Comparison of ENCODE assay signal across 25 mouse cellular contexts in the genomic region with DNA sequence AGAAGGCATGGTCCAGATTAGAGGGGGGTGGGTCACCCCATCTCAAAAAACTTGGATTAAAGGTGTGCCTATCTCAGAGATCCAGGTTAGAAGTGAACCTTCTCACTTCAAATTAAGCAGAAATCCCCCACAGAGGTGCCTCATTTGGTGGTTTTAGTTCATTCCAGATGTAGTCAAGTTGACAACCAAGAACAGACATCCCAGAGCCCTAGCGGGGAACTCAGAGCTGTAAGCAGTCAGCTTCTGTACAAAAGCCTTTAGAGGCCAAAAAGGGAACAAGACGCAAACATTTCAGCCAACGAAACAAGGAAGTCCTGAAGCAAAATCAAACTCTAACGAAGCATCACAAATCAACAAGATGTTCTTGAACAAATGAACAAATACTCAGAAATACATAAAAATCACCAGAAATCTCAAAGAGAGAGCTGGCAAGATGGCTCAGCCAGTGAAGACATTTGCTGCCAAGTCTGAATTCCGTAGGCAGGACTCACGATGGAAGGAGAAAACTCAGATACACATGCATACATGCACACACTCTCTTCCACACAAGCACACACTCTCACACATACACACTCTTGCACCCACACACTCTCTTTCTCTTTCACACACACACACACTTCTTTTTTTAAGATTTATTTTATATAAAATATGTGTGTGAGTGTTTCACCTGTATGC. TPM values are rescaled to one million over a fixed set of nuclear protein-coding genes. Genes with fewer than 3 reads are reported as not detected.
DNase-seq lines count a peak whose midpoint lies in the region; ATAC-seq and TF ChIP-seq lines count a peak whose summit lies in the region.
"Had no signal": no experiment of that assay in that cellular context is flagged by ENCODE, and none has a peak within 500 bp of the region (broad histone marks: within the 10 kb centered on the region; RNA-seq: fewer than 3 reads in every experiment).

No protein-coding gene starts in this region.

- no peak overlapping the region for H3K4me2 ChIP-seq in liver, postnatal 0 days (ENCODE audit: low read depth, low read length)
- H3K4me2 ChIP-seq: forebrain, embryonic 13.5 days; heart, embryonic 11.5 days; heart, embryonic 15.5 days; hindbrain, embryonic 13.5 days; intestine, embryonic 15.5 days had no signal

- no peaks in the 10 kb centered on the region for H3K27me3 ChIP-seq in liver, adult 2 months (ENCODE audit: control insufficient read depth, insufficient read depth, low read length)
- H3K27me3 ChIP-seq in liver, postnatal 0 days (ENCODE audit: insufficient read depth, low read length), result no peaks in the 10 kb centered on the region
- H3K27me3 ChIP-seq: forebrain, embryonic 13.5 days; heart, embryonic 15.5 days; hindbrain, embryonic 13.5 days; intestine, embryonic 15.5 days; Patski had no signal

- no peaks in the 10 kb centered on the region for H3K9me3 ChIP-seq in liver, postnatal 0 days (ENCODE audit: low read length)
- H3K9me3 ChIP-seq: forebrain, embryonic 10.5 days; forebrain, embryonic 13.5 days; heart, embryonic 15.5 days; hindbrain, embryonic 10.5 days; hindbrain, embryonic 13.5 days; intestine, embryonic 15.5 days had no signal

- H3K9ac ChIP-seq in liver, adult 2 months (ENCODE audit: low read depth, low read length), result no peak overlapping the region
- H3K9ac ChIP-seq in liver, postnatal 0 days (replicated peaks), result no peak overlapping the region
- H3K9ac ChIP-seq: forebrain, embryonic 13.5 days; heart, embryonic 15.5 days; hindbrain, embryonic 13.5 days; intestine, embryonic 15.5 days had no signal

- H3K4me1 ChIP-seq in liver, adult 2 months (ENCODE audit: control insufficient read depth, insufficient read depth, low read length), result no peaks in the 10 kb centered on the region
- no peaks in the 10 kb centered on the region for H3K4me1 ChIP-seq in liver, postnatal 0 days (ENCODE audit: insufficient read depth)
- H3K4me1 ChIP-seq: forebrain, embryonic 10.5 days had no signal

- no peak for ATAC-seq in liver, postnatal 0 days
- ATAC-seq in neutrophil, adult 5-6 weeks (ENCODE audit: extremely low read depth, insufficient number of reproducible peaks, low FRiP score, poor library complexity, severe bottlenecking), result 0 out of 2 replicates have a peak, but pooled peaks have one; percentile 23
- ATAC-seq: forebrain, embryonic 13.5 days; forebrain, embryonic 16.5 days; hindbrain, embryonic 16.5 days; intestine, embryonic 15.5 days; Patski had no signal

- no peak for TF ChIP-seq EP300 in liver, postnatal 0 days (IDR thresholded peaks at IDR 0.05; ENCODE audit: low read depth)

- peak; percentile 7 for DNase-seq in liver, adult 2 months (ENCODE audit: extremely low read depth, low read depth, low spot score)
- no peak for DNase-seq in liver, postnatal 0 days
- peak; percentile 47 to 56 for DNase-seq in B cell, adult 2 months
- no peak for DNase-seq in cerebellum, postnatal 25 days
- no peak for DNase-seq in adrenal gland, adult 18-20 months (ENCODE audit: low spot score in 2 of 2)
- DNase-seq: adrenal gland, adult 2 months; adrenal gland, postnatal 14 days; cerebellum, adult 11-12 months; cerebellum, adult 8-10 months; gastrocnemius, postnatal 10 days; gastrocnemius, postnatal 36 days; heart, postnatal 10 days; heart, postnatal 36 days had no signal

- H3K79me2 ChIP-seq in liver, adult 2 months (ENCODE audit: control insufficient read depth, insufficient read depth, low read length), result no peaks in the 10 kb centered on the region

- H3K36me3 ChIP-seq in liver, adult 2 months (ENCODE audit: control insufficient read depth, insufficient read depth, low read length), result no peaks in the 10 kb centered on the region
- H3K36me3 ChIP-seq in liver, postnatal 0 days (replicated peaks; ENCODE audit: insufficient read depth, low read length), result no peaks in the 10 kb centered on the region
- H3K36me3 ChIP-seq: forebrain, embryonic 10.5 days; G1E; heart, embryonic 15.5 days; hindbrain, embryonic 10.5 days; hindbrain, embryonic 13.5 days; intestine, embryonic 15.5 days had no signal

- H3K4me3 ChIP-seq in liver, adult 2 months (ENCODE audit: insufficient read depth, low read depth, low read length), result no peak overlapping the region
- H3K4me3 ChIP-seq in liver, postnatal 0 days (ENCODE audit: low read depth, low read length), result no peak overlapping the region
- H3K4me3 ChIP-seq: forebrain, embryonic 10.5 days; forebrain, embryonic 13.5 days; heart, embryonic 15.5 days; hindbrain, embryonic 10.5 days; hindbrain, embryonic 13.5 days; intestine, embryonic 15.5 days had no signal

- no peak overlapping the region for H3K27ac ChIP-seq in liver, adult 2 months (replicated peaks; ENCODE audit: insufficient read depth, low read depth, low read length)
- no peak overlapping the region for H3K27ac ChIP-seq in liver, postnatal 0 days (ENCODE audit: low read depth)
- H3K27ac ChIP-seq: forebrain, embryonic 10.5 days; forebrain, embryonic 13.5 days; heart, embryonic 15.5 days; hindbrain, embryonic 10.5 days; hindbrain, embryonic 13.5 days; intestine, embryonic 15.5 days had no signal

- no peak for TF ChIP-seq CTCF in liver, adult 2 months (IDR thresholded peaks at IDR 0.05; ENCODE audit: low read depth, low read length)
- no peak for TF ChIP-seq CTCF in liver, postnatal 0 days (IDR thresholded peaks at IDR 0.05; ENCODE audit: low read depth)

- WGBS in liver, adult 2 months, result 87% methylated on average over 6 of the region's 6 CpGs
- WGBS in liver, postnatal 0 days (ENCODE audit: insufficient replicate concordance), result 66% methylated on average over 6 of the region's 6 CpGs

- no peak for TF ChIP-seq POLR2A in liver, adult 2 months (IDR thresholded peaks at IDR 0.05; ENCODE audit: extremely low read depth, insufficient read depth, low read length)

RNA-seq across cellular contexts. Expression of gene Ccdc6, which starts 32.9 kb away (rescaled TPM):
- total RNA-seq in liver, adult 2 months (2014; rRNA removed), result 8.4 and 10.1 TPM in 2 replicates
- polyA plus RNA-seq in liver, adult 2 months (2012; rRNA removed), result 10.5 and 10.7 TPM in 2 replicates
- 5.5 and 6.3 TPM in 2 replicates for polyA plus RNA-seq in liver, postnatal 0 days (2015; fragmentation: Nextera tagmentation; extraction: Ambion mirVana)
- 22.3 and 24.4 TPM in 2 replicates for total RNA-seq in neutrophil, adult 5-6 weeks (2017)
- 10 to 100 TPM; 84.9 to 85.0 TPM for total RNA-seq in adrenal gland, adult 18-20 months (2021)

Comparison
In these comparisons a context has a peak if more than half of its experiments do, and no peak if none do; other contexts are left out.
1. DNase-seq: peak in liver, adult 2 months (single experiment) and B cell, adult 2 months (2 of 2); none in liver, postnatal 0 days (single experiment), cerebellum, postnatal 25 days (0 of 2) and adrenal gland, adult 18-20 months (0 of 2).